Mouse (Mus musculus): ENCODE data around the gene Uqcr11.

DNA sequence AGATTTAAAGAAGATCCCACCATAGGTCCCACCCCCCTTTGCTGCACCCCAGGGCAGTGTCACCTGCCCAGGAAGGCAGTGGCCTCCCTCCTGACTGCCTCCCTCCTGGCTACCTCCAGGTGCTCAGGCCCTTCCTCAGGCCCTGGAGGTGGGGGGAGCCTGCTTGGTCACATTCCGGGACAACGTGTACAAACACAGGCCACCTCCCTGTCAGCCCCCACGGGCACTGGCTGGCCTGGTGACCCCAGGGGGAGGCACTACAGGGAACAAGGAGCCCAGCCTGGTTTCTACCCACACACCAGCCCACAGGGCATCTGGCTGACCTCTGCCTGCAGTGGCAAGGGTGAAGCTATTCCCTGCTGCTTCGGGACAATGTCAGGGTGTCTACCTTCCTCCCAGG, 31.3 kb upstream of the Uqcr11 start:
- TF ChIP-seq MAX (IDR thresholded peaks at IDR 0.05) (no peak), CTCF (IDR thresholded peaks at IDR 0.05; ENCODE audit: control insufficient read depth, insufficient read depth, insufficient read length) (no peak), MYOD1 (IDR thresholded peaks at IDR 0.05; ENCODE audit: control insufficient read depth, insufficient read length, low read depth) (no peak), CEBPB (IDR thresholded peaks at IDR 0.05; ENCODE audit: low read depth) (no peak)

All from C2C12 (cell line).